Mouse (Mus musculus) left cerebral cortex, adult 9 months (tissue): ENCODE measurements around the gene Plscr3.
"Not testable (repeated sequence)": the region's sequence is repeated elsewhere in the genome, so short reads cannot be mapped to it uniquely, and the experiment has no call there.

Experiments used
- DNase-seq, 2 experiments: peaks; one replicate each; pipeline ENCODE4 v3.0.0; 2022; ENCODE audit warnings: low spot score in 2 of 2

Plscr3 gene

GRCm38 (mm10) chr11:69828832-69829231 is 17.3 kb upstream of the Plscr3 start:
- DNase-seq: no peak

DNA sequence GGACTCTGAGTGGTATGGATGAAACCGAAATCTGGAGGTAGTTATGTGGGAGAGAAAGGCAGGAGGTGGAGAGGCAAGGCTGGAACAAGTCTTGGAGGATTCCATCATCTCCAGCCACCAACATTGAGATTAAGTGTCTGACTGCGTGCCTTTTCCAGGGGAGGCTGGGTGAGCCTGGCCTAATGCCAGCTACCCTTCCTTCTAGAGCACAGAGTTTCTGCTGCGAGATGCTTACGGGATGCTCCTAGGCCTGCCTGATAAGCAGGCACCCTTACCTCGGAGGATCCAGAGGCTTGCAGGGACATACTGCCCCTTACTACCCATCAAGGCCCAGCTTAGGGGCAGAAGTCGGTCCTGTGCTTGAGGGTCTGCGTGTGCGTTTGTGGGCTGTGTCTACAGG is 12.6 kb upstream of the Plscr3 start:
- no peak for DNase-seq

GRCm38 (mm10) chr11:69834001-69834549 is 12.1 kb upstream of the Plscr3 start:
- no peak for DNase-seq

- DNase-seq: no peak
These were observed 10.7 kb upstream of the Plscr3 start for GRCm38 (mm10) chr11:69835326-69835965.

- DNase-seq: no peak
These were observed 10.2 kb upstream of the Plscr3 start for GRCm38 (mm10) chr11:69835966-69836335.

DNA sequence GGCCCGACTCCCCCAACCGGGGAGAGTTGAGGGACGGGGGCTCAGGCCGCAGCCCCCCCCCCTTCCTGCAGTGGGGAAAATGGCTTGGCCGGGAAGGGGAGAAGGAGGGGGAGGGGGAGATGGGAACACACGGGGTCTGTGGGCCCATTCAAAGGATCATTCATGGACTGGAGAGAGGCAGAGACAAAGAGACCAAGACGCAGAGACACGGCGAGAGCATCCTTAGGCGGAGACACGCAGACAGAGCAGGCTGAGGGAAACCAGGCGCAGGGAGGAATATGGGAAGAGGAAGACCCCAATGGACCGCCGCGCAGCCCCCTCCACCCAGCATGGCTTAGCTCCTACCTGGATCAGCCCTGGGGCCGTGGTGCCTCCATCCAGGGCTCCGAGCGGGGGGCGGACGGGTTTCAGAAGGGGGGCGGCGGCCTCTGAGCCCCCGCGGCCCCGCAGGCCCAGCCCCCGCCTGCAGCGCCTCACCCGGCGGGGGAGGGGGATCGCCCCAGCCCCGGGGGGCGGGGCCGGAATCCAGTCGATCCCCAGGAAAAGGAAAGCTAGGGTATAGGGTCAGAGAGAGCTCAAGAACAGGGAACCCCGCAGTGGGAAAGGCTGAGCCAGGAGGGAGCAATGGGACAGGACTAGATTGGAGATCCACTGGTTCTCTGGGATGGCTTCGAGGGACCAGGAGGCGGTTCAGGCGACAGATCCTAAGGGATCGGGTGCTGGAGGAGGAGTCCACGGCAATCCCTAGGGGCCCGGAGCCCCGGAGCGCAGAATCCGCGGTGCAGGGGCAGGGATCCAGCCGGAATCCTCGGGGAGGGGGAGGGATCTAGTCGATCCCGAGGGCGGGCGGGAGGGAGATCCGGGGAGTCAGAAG is 9.2 kb upstream of the Plscr3 start:
- peak in 1 of 2 experiments; percentile 37 for DNase-seq

GRCm38 (mm10) chr11:69837604-69837951 is 8.6 kb upstream of the Plscr3 start, which contains the start of gene Nlgn2:
Gene Nlgn2 (minus strand): TSS chr11:69837784.
- DNase-seq: no peak

- DNase-seq: peak; percentile 99
These were observed 8.0 kb upstream of the Plscr3 start, which contains the start of gene Tmem256 for GRCm38 (mm10) chr11:69837952-69838713. Gene Tmem256 (plus strand): TSS chr11:69838514.

DNA sequence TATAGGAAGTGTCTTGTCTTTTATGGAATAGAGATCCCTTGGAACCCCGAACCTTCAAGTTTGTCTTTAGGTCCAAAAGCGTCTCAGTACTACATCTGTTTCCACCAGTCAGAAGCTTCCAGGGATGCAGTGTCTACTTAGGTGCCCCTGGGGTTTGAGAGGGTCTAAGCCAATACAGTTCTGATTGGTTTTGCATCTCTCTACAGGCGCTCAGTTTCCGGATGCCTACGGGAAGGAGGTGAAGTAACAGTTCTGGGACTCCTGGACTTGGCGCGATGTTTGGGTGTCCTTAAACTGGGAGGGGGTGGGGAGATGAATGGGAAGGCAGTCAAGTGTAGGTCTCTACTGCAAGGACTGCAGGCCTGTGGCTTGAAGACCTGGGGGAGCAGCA is 7.5 kb upstream of the Plscr3 start:
- DNase-seq: no peak

GRCm38 (mm10) chr11:69846738-69847688 is 837 bp downstream of the Plscr3 start:
- no peak for DNase-seq

DNA sequence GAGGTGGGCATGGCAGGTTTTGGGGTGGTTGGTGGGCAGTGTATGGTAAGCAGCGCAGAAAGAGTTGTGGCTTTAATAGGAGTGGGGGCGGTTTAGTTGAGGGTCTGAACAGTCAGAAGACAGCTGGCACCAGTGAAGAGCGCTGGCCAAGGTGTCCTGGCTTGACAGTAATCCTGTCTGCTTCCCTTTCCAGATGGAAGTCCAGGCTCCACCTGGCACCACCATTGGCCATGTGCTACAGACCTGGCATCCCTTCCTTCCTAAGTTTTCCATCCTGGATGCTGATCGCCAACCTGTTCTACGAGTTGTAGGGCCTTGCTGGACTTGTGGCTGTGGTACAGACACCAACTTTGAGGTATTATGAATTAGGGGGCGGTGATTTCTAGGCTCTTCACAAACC is 1.8 kb downstream of the Plscr3 start:
- no peak for DNase-seq

GRCm38 (mm10) chr11:69849128-69849527 is 3.0 kb downstream of the Plscr3 start:
- no peak for DNase-seq

DNA sequence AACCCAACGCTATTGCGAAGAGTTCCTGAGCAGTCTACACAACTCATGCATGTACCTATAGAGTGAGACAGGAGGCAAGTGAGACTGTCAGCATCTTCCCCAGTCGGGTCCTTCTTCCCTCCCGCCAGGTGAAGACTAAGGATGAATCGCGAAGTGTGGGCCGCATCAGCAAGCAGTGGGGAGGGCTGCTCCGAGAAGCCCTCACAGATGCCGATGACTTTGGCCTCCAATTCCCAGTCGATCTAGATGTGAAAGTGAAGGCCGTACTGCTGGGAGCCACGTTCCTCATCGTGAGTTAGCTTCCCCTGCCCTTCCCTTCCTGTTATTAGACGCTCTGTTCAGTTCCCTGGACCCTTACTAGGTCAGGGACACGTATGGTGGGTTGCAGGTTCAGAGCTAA is 3.7 kb downstream of the Plscr3 start:
- DNase-seq: no peak

DNA sequence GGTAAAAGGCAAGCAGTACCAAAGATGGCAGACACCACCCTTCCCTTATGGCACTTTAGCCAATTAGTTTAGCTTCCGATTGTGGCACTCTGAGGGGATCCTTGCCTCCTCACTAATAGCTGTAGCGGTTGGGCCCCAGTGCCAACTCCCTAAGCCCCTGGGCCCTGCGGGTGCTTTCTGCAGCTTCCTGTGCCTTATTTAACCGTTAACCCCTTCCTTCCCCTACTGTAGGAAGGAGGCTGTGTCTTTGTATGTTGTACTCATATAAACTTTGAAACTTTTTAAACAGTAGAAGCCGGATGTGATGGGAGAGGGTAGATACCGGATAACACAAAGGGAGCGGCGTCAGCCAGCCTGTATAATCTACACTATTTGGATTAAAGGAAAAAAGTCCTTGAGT is 4.6 kb downstream of the Plscr3 start:
- DNase-seq: no peak

- DNase-seq: no peak
These were observed 7.8 kb downstream of the Plscr3 start for GRCm38 (mm10) chr11:69853994-69854393.

DNA sequence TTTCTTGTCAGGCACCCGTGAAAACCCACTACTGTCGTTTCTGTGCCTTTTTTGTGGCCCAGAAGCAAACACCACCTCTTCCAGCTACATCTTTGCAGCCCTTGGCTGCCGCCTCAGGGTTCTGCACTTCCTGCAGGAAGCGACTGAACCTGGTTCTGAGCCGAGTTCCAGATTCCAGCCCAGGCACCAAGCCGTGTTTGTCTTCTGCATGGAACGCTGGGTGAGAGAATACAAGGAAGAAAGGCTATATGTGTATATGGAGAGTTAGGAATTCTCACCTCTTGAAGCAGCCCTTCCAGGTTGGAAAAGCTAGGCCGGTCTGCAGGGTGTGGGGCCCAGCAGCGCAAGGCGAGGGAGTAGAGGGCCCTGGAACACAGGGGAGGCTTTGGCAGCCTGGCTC is 8.5 kb downstream of the Plscr3 start:
- no peak for DNase-seq

GRCm38 (mm10) chr11:69855347-69855746 is 9.2 kb downstream of the Plscr3 start:
- DNase-seq: no peak

DNA sequence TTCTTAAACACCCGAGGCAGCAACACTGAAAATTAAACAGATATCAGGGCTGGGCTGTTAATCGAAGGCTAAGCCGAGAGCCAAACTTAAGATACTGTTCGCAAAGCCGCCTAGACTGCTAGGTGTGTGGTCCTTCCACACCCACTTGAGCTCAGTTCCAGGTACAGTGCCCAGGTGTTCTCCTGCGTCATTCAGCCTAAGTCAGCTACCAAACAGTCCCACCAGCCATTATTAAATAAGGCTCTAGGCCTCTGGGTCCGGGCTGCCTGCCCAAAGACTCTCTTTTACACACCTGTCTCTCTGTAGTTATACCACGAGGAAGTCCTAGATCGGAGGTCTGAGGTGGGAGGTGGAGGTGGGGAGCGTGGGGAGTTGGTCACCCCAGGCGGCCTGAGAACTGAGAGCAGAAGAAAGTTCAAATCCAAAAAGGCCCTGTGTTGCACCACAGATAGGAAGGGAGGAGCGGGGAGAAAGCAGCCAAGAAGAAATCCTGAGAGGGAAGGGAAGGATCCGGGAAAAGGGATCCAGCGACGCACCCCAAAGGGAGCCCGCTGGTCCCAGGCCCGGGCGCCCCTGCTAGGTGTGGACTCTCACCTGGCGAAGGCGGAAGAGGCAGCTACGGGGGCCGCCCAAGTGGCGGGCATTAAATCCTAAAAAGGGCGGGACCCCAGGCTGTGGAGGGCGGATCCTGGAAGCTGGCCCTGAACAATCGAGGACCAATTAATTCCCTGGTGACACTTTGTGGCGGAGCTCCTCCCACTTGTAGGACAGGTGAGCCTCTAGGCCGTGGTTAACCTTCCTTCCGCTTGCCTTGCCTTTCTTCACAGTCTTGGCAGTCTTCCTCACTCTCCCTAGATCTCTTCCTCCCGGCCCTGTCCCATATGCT is 12.2 kb downstream of the Plscr3 start, which contains the start of gene Tnk1:
Tnk1 (minus strand) TSS at position 618 of the 886 bp plus-strand sequence.
- no peak for DNase-seq

GRCm38 (mm10) chr11:69863729-69864128 is 17.6 kb downstream of the Plscr3 start:
- not testable (repeated sequence) for DNase-seq
